Mouse (Mus musculus): Measurements from ENCODE around the gene Aunip. TPM values are rescaled to one million over a fixed set of nuclear protein-coding genes. Genes with fewer than 3 reads are reported as not detected.

The Aunip gene
- polyA plus RNA-seq, 1 experiment from 2014 or later: 7.0 TPM

DNA sequence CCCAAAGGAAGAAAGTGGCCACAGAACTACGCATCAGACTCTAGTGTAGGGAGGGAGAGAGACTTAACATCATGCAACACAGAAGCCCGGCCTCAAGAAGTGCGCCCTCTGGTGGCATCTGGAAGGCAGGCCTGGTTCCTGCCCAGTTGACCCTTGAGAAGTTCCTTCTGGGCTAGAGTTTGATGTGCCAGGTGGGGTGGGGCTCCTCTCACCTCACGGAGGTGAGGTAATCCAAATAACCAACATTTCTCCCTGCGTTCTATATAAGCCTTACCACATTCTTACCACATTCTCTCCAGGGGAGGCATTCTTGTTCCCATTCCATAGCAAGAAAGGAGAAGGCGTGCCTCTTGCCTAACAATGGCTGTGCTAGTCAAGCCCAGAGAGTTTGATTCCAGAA lies 29.9 kb upstream of the Aunip start:
- Histone ChIP-seq H3K4me3 (ENCODE audit: low read depth, low read length) (no peak overlapping the region), H3K4me1 (ENCODE audit: control insufficient read depth, insufficient read depth, low read length) (no peaks in the 10 kb centered on the region), H3K9ac (replicated peaks; ENCODE audit: low read length) (no peak overlapping the region), H3K36me3 (replicated peaks; ENCODE audit: control insufficient read depth, insufficient read depth, low read depth, low read length) (no peaks in the 10 kb centered on the region; the same call in 1 of the 2 replicates), H3K4me2 (ENCODE audit: low read depth, low read length) (no peak overlapping the region), H3K9me3 (replicated peaks; ENCODE audit: control insufficient read depth, low read length) (no peaks in the 10 kb centered on the region), H3K27me3 (ENCODE audit: control insufficient read depth, insufficient read depth, low read length) (no peaks in the 10 kb centered on the region; the same call in 1 of the 2 replicates), H3K27ac (replicated peaks; ENCODE audit: low read depth, low read length) (no peak overlapping the region)
- 22% methylated on average over 6 of the region's 6 CpGs for WGBS
- no peak for ATAC-seq (replicated peaks; ENCODE audit: insufficient number of reproducible peaks, low FRiP score, low TSS enrichment, low read depth)
- DNase-seq (ENCODE audit: low spot score): peak; percentile 77

DNA sequence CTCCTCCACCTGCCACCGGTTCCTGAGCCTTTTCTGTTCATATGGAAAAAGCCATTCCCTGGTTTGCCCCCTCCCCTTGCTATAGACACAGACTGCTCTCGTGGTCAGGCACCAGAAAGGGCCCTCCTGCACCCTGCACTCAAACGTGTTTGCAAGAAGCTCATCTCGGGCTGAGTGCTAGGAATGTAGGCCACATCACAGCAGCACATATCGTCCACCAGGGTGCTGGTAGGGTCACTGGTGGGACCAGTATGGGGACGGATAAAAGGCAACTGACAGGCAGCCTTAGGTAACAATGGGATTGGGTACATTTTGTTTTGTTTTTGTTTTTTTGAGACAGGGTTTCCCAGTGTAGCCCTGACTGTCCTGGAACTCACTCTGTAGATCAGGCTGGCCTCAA lies 29.5 kb upstream of the Aunip start:
- 54% methylated on average over 6 of the region's 6 CpGs for whole genome bisulfite sequencing
- no peak overlapping the region for H3K27ac ChIP-seq (replicated peaks; ENCODE audit: low read depth, low read length)
- ATAC-seq (replicated peaks; ENCODE audit: insufficient number of reproducible peaks, low FRiP score, low TSS enrichment, low read depth): no peak
- H3K4me2 ChIP-seq (ENCODE audit: low read depth, low read length): no peak overlapping the region
- no peaks in the 10 kb centered on the region for H3K36me3 ChIP-seq (replicated peaks; ENCODE audit: control insufficient read depth, insufficient read depth, low read depth, low read length)
- no peak overlapping the region for H3K4me3 ChIP-seq (ENCODE audit: low read depth, low read length)
- H3K4me1 ChIP-seq (ENCODE audit: control insufficient read depth, insufficient read depth, low read length): no peaks in the 10 kb centered on the region
- no peaks in the 10 kb centered on the region for H3K9me3 ChIP-seq (replicated peaks; ENCODE audit: control insufficient read depth, low read length)
- no peak for DNase-seq (ENCODE audit: low spot score)
- no peaks in the 10 kb centered on the region; the same call in 1 of the 2 replicates for H3K27me3 ChIP-seq (ENCODE audit: control insufficient read depth, insufficient read depth, low read length)
- no peak overlapping the region for H3K9ac ChIP-seq (replicated peaks; ENCODE audit: low read length)

DNA sequence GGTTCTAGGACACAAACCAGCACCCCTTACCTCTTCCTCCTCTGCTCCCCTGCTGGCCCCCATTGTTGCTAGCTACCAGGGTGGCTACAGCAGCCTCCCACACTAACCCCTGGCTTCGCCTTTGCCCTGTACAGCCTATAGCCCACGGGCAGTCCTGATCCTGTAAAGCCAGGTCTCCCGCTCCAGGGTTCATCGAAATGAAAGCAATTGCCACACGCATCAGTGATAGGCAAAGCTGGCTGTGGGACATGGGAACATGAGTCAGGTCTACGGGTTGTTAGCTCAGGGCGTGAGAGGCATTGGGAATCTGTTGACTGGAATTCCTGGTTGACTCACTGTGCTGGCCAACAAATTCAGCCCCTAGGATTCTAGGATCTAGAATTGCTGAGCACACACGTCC lies 28.4 kb upstream of the Aunip start:
- Histone ChIP-seq H3K9ac (replicated peaks; ENCODE audit: low read length) (no peak overlapping the region), H3K27me3 (ENCODE audit: control insufficient read depth, insufficient read depth, low read length) (no peaks in the 10 kb centered on the region; the same call in 1 of the 2 replicates), H3K36me3 (replicated peaks; ENCODE audit: control insufficient read depth, insufficient read depth, low read depth, low read length) (no peaks in the 10 kb centered on the region), H3K27ac (replicated peaks; ENCODE audit: low read depth, low read length) (no peak overlapping the region), H3K4me2 (ENCODE audit: low read depth, low read length) (no peak overlapping the region), H3K4me1 (ENCODE audit: control insufficient read depth, insufficient read depth, low read length) (no peaks in the 10 kb centered on the region), H3K9me3 (replicated peaks; ENCODE audit: control insufficient read depth, low read length) (no peaks in the 10 kb centered on the region), H3K4me3 (ENCODE audit: low read depth, low read length) (no peak overlapping the region)
- WGBS: 77% methylated on average over 8 of the region's 8 CpGs
- DNase-seq (ENCODE audit: low spot score): no peak
- ATAC-seq (replicated peaks; ENCODE audit: insufficient number of reproducible peaks, low FRiP score, low TSS enrichment, low read depth): no peak

GRCm38 (mm10) chr4:134483078-134483688 lies 27.6 kb upstream of the Aunip start:
- Histone ChIP-seq H3K9ac (replicated peaks; ENCODE audit: low read length) (no peak overlapping the region), H3K27me3 (ENCODE audit: control insufficient read depth, insufficient read depth, low read length) (no peaks in the 10 kb centered on the region; the same call in 1 of the 2 replicates), H3K36me3 (replicated peaks; ENCODE audit: control insufficient read depth, insufficient read depth, low read depth, low read length) (no peaks in the 10 kb centered on the region), H3K4me3 (ENCODE audit: low read depth, low read length) (no peak overlapping the region), H3K4me2 (ENCODE audit: low read depth, low read length) (no peak overlapping the region), H3K4me1 (ENCODE audit: control insufficient read depth, insufficient read depth, low read length) (no peaks in the 10 kb centered on the region), H3K27ac (replicated peaks; ENCODE audit: low read depth, low read length) (no peak overlapping the region), H3K9me3 (replicated peaks; ENCODE audit: control insufficient read depth, low read length) (no peaks in the 10 kb centered on the region)
- ATAC-seq (replicated peaks; ENCODE audit: insufficient number of reproducible peaks, low FRiP score, low TSS enrichment, low read depth) (no peak), DNase-seq (ENCODE audit: low spot score) (no peak)
- WGBS: 73% methylated on average over 6 of the region's 6 CpGs

DNA sequence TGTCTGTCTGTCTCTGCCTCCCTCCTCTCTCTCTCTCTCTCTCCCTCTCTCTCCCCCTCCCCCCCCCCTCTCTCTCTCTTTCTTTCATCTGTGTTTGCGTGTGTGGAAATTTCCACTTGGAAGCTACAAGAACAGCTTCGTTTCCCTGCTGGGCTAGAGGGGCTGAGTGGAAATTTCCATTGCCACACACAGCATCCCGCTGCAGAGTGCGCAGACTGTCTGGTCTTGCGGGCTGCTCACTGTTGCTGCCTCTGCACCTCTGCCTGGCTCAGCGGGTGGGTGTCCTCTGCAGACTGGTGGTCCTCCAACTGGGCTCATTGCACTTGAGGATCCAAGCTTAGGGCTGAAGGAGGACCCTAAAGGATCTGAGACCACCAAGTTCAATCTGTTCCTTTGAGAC lies 27.1 kb upstream of the Aunip start:
- DNase-seq (ENCODE audit: low spot score) (no peak), ATAC-seq (replicated peaks; ENCODE audit: insufficient number of reproducible peaks, low FRiP score, low TSS enrichment, low read depth) (no peak)
- WGBS: 57% methylated on average over 6 of the region's 6 CpGs
- Histone ChIP-seq H3K27ac (replicated peaks; ENCODE audit: low read depth, low read length) (no peak overlapping the region), H3K4me1 (ENCODE audit: control insufficient read depth, insufficient read depth, low read length) (no peaks in the 10 kb centered on the region), H3K9me3 (replicated peaks; ENCODE audit: control insufficient read depth, low read length) (no peaks in the 10 kb centered on the region), H3K36me3 (replicated peaks; ENCODE audit: control insufficient read depth, insufficient read depth, low read depth, low read length) (no peaks in the 10 kb centered on the region), H3K4me3 (ENCODE audit: low read depth, low read length) (no peak overlapping the region), H3K27me3 (ENCODE audit: control insufficient read depth, insufficient read depth, low read length) (no peaks in the 10 kb centered on the region; the same call in 1 of the 2 replicates), H3K9ac (replicated peaks; ENCODE audit: low read length) (no peak overlapping the region), H3K4me2 (ENCODE audit: low read depth, low read length) (no peak overlapping the region)

DNA sequence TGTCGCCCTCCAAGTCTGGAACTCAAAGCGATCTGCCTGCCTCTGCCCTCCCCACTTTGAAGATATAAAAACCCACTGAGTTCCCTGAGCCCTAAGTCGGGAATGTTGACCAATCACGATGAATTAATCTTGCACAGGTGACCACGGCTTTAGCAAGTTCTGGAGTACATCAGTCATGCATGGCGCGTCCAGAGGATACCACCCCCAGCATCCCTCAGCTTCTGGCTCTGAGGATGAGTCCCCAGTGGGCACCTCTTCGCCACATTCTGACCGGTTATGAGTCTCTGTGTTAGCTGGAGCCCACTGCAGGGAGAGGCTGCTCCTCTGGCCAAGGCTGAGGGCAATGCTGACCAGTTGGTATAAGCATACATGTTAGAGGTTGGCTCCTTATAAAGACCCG lies 26.6 kb upstream of the Aunip start:
- DNase-seq (ENCODE audit: low spot score): no peak
- Histone ChIP-seq H3K4me1 (ENCODE audit: control insufficient read depth, insufficient read depth, low read length) (no peaks in the 10 kb centered on the region), H3K27me3 (ENCODE audit: control insufficient read depth, insufficient read depth, low read length) (no peaks in the 10 kb centered on the region; the same call in 1 of the 2 replicates), H3K9me3 (replicated peaks; ENCODE audit: control insufficient read depth, low read length) (no peaks in the 10 kb centered on the region), H3K27ac (replicated peaks; ENCODE audit: low read depth, low read length) (no peak overlapping the region), H3K4me3 (ENCODE audit: low read depth, low read length) (no peak overlapping the region), H3K4me2 (ENCODE audit: low read depth, low read length) (no peak overlapping the region), H3K36me3 (replicated peaks; ENCODE audit: control insufficient read depth, insufficient read depth, low read depth, low read length) (no peaks in the 10 kb centered on the region), H3K9ac (replicated peaks; ENCODE audit: low read length) (no peak overlapping the region)
- ATAC-seq (replicated peaks; ENCODE audit: insufficient number of reproducible peaks, low FRiP score, low TSS enrichment, low read depth): no peak
- 83% methylated on average over 10 of the region's 10 CpGs for WGBS

GRCm38 (mm10) chr4:134485151-134485900 lies 25.5 kb upstream of the Aunip start:
- ATAC-seq (replicated peaks; ENCODE audit: insufficient number of reproducible peaks, low FRiP score, low TSS enrichment, low read depth) (no peak), DNase-seq (ENCODE audit: low spot score) (no peak)
- no peaks in the 10 kb centered on the region for H3K36me3 ChIP-seq (replicated peaks; ENCODE audit: control insufficient read depth, insufficient read depth, low read depth, low read length)
- 85% methylated on average over 5 of the region's 5 CpGs for whole genome bisulfite sequencing
- no peak overlapping the region for H3K9ac ChIP-seq (replicated peaks; ENCODE audit: low read length)
- no peaks in the 10 kb centered on the region for H3K4me1 ChIP-seq (ENCODE audit: control insufficient read depth, insufficient read depth, low read length)
- H3K4me2 ChIP-seq (ENCODE audit: low read depth, low read length): no peak overlapping the region
- no peaks in the 10 kb centered on the region for H3K9me3 ChIP-seq (replicated peaks; ENCODE audit: control insufficient read depth, low read length)
- no peaks in the 10 kb centered on the region; the same call in 1 of the 2 replicates for H3K27me3 ChIP-seq (ENCODE audit: control insufficient read depth, insufficient read depth, low read length)
- H3K4me3 ChIP-seq (ENCODE audit: low read depth, low read length): no peak overlapping the region
- no peak overlapping the region for H3K27ac ChIP-seq (replicated peaks; ENCODE audit: low read depth, low read length)

GRCm38 (mm10) chr4:134488211-134488610 lies 22.6 kb upstream of the Aunip start:
- Histone ChIP-seq H3K9me3 (replicated peaks; ENCODE audit: control insufficient read depth, low read length) (no peaks in the 10 kb centered on the region), H3K36me3 (replicated peaks; ENCODE audit: control insufficient read depth, insufficient read depth, low read depth, low read length) (no peaks in the 10 kb centered on the region), H3K9ac (replicated peaks; ENCODE audit: low read length) (no peak overlapping the region), H3K27me3 (ENCODE audit: control insufficient read depth, insufficient read depth, low read length) (no peaks in the 10 kb centered on the region), H3K27ac (replicated peaks; ENCODE audit: low read depth, low read length) (no peak overlapping the region), H3K4me3 (ENCODE audit: low read depth, low read length) (no peak overlapping the region), H3K4me2 (ENCODE audit: low read depth, low read length) (no peak overlapping the region), H3K4me1 (ENCODE audit: control insufficient read depth, insufficient read depth, low read length) (no peaks in the 10 kb centered on the region)
- ATAC-seq (replicated peaks; ENCODE audit: insufficient number of reproducible peaks, low FRiP score, low TSS enrichment, low read depth) (no peak), DNase-seq (ENCODE audit: low spot score) (no peak)
- WGBS: 89% methylated on average over 5 of the region's 5 CpGs

Data from embryonic facial prominence, embryonic 11.5 days (tissue).